Mouse (Mus musculus): ENCODE results near the gene Aplp1. TPM values are rescaled to one million over a fixed set of nuclear protein-coding genes. Genes with fewer than 3 reads are reported as not detected.

The Aplp1 gene
- total and polyA plus RNA-seq, 2 experiments from 2014 or later = 682 to 840 TPM

DNA sequence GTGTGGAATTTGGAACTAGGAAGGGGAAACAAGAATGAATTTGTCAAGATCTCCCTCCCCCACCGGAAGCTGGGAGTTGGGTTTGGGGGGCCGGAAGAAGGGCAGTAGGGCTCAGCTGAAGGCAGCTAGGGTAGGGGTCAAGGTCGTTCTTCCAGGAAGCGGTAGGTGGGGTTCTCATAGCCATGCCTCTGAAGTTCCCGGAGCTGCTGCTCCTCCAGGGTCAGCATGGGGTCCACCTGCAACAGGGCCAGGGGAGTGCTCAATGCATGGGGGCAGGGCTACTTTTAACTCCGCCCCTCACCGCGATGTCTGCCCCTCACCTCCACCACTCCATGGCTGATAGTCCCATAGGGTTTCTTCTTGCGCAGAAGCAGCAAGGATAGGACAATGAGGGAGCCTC lies 10.2 kb downstream of the Aplp1 start:
- 56% methylated on average over 7 of the region's 9 CpGs for WGBS
- DNase-seq (ENCODE audit: low spot score) (no peak), ATAC-seq (no peak)
- Histone ChIP-seq H3K9ac (replicated peaks; ENCODE audit: low read length) (no peak overlapping the region), H3K4me1 (ENCODE audit: insufficient read depth, low read length) (no peaks in the 10 kb centered on the region), H3K9me3 (ENCODE audit: low read length) (no peaks in the 10 kb centered on the region), H3K4me2 (ENCODE audit: low read depth, low read length) (no peak overlapping the region), H3K27ac (no peak overlapping the region), H3K27me3 (ENCODE audit: insufficient read depth, low read length) (no peaks in the 10 kb centered on the region), H3K4me3 (ENCODE audit: low read length) (no peak overlapping the region), H3K36me3 (ENCODE audit: insufficient read depth, low read length) (peaks cover 35% of the 10 kb centered on the region; the same call in 1 of the 2 replicates)
- TF ChIP-seq CTCF (IDR thresholded peaks at IDR 0.05; ENCODE audit: low read depth) = no peak

DNA sequence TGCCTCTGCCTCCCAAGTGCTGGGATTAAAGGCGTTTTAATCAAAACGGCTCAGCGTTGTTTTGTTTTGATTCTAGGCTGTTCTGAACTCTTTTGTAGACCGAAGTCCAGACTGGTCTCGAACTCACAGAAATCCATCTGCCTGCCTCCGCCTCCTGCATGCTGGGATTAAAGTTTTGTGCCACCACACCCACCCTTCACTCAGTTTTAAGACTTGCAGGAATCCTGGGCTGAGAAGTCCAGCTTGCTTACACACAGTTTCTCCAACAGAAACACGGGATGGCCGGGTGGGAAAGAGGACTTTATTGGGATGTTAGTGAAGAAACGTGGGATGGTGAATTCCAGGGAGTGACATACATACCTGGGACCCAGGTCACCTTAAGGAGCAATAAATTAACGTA lies 10.6 kb downstream of the Aplp1 start:
- ATAC-seq = no peak
- H3K27ac ChIP-seq = no peak overlapping the region
- no peak overlapping the region for H3K4me3 ChIP-seq (ENCODE audit: low read length)
- no peak overlapping the region for H3K9ac ChIP-seq (replicated peaks; ENCODE audit: low read length)
- no peaks in the 10 kb centered on the region for H3K4me1 ChIP-seq (ENCODE audit: insufficient read depth, low read length)
- H3K27me3 ChIP-seq (ENCODE audit: insufficient read depth, low read length) = no peaks in the 10 kb centered on the region
- TF ChIP-seq CTCF (IDR thresholded peaks at IDR 0.05; ENCODE audit: low read depth) = no peak
- peaks cover 30% of the 10 kb centered on the region; the same call in 1 of the 2 replicates for H3K36me3 ChIP-seq (ENCODE audit: insufficient read depth, low read length)
- DNase-seq (ENCODE audit: low spot score) = no peak
- 72% methylated on average over 10 of the region's 10 CpGs for WGBS
- no peak overlapping the region for H3K4me2 ChIP-seq (ENCODE audit: low read depth, low read length)
- H3K9me3 ChIP-seq (ENCODE audit: low read length) = no peaks in the 10 kb centered on the region

DNA sequence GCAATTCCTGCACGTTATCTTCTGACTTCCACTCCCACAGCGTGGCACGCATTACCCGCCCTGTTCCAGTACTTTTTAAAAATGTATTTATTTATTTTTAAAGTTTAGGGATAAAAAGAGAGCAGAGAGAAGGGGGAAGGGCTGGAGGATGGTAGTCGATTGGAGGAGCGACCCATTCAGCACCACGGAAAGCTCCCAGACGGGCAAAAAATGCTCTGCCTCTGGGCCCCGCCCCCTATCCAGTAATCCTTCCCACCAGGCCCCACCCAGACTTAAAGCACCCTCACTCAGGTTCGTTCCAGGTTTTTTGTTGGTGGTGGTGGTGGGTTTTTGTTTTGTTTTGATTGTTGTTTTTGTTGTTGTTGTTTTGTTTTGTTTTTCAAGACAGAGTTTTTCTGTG lies 11.1 kb downstream of the Aplp1 start:
- no peak for TF ChIP-seq CTCF (IDR thresholded peaks at IDR 0.05; ENCODE audit: low read depth)
- Histone ChIP-seq H3K27ac (no peak overlapping the region), H3K36me3 (ENCODE audit: insufficient read depth, low read length) (peaks cover 27% of the 10 kb centered on the region; the same call in 1 of the 2 replicates), H3K4me1 (ENCODE audit: insufficient read depth, low read length) (no peaks in the 10 kb centered on the region), H3K27me3 (ENCODE audit: insufficient read depth, low read length) (no peaks in the 10 kb centered on the region), H3K9me3 (ENCODE audit: low read length) (no peaks in the 10 kb centered on the region), H3K9ac (replicated peaks; ENCODE audit: low read length) (no peak overlapping the region), H3K4me2 (ENCODE audit: low read depth, low read length) (no peak overlapping the region), H3K4me3 (ENCODE audit: low read length) (no peak overlapping the region)
- DNase-seq (ENCODE audit: low spot score) (peak; percentile 33), ATAC-seq (no peak)
- WGBS = 8% methylated on average over 10 of the region's 10 CpGs

DNA sequence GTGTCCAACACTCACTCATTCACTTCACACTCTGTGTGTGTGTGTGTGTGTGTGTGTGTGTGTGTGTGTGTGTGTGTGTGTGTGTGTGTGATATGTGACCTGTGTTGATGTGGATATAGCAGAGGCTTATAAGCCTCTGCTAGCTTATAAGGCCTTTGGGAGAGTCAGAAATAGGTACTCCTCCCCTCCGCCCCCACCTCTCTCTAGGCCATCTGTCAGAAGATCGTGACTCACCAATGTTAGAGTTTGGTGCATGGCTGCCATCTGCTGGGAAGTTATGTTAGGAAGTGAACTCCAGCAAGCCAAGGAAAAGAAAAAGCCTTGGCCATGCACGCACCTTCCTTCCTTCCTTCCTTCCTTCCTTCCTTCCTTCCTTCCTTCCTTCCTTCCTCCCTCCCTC lies 13.5 kb downstream of the Aplp1 start:
- H3K9me3 ChIP-seq (ENCODE audit: low read length) = no peaks in the 10 kb centered on the region
- no peaks in the 10 kb centered on the region for H3K4me1 ChIP-seq (ENCODE audit: insufficient read depth, low read length)
- H3K4me3 ChIP-seq (ENCODE audit: low read length) = no peak overlapping the region
- H3K27me3 ChIP-seq (ENCODE audit: insufficient read depth, low read length) = no peaks in the 10 kb centered on the region
- no peak overlapping the region for H3K4me2 ChIP-seq (ENCODE audit: low read depth, low read length)
- no peak overlapping the region for H3K9ac ChIP-seq (replicated peaks; ENCODE audit: low read length)
- peaks cover 15% of the 10 kb centered on the region; the same call in 1 of the 2 replicates for H3K36me3 ChIP-seq (ENCODE audit: insufficient read depth, low read length)
- DNase-seq (ENCODE audit: low spot score) (peak; percentile 94), ATAC-seq (peak; percentile 85)
- peak; percentile 78 for TF ChIP-seq CTCF (IDR thresholded peaks at IDR 0.05; ENCODE audit: low read depth)
- 10% methylated on average over 3 of the region's 3 CpGs for WGBS
- H3K27ac ChIP-seq = no peak overlapping the region

DNA sequence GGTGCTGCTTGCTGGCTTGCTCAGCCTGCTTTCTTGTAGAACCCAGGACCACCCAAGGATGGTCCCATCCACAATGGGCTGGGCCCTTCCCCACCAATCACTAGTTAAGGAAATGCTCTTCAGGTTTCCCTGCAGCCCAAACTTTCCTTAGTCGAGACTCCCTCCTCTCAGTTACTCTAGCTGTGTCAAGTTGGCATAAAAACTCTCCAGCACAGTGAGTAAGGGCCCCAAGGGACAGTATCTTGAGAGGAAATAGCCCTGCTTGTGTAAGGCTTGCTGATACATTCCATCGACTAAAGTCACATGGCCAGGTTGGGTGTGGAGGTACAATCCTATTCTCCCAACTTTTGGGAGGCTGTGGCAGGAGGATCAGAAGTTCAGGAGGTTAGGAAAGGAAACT lies 15.1 kb downstream of the Aplp1 start:
- Histone ChIP-seq H3K36me3 (ENCODE audit: insufficient read depth, low read length) (peaks cover 4% of the 10 kb centered on the region; the same call in 1 of the 2 replicates), H3K9ac (replicated peaks; ENCODE audit: low read length) (no peak overlapping the region), H3K27me3 (ENCODE audit: insufficient read depth, low read length) (no peaks in the 10 kb centered on the region), H3K4me3 (ENCODE audit: low read length) (no peak overlapping the region), H3K9me3 (ENCODE audit: low read length) (no peaks in the 10 kb centered on the region), H3K27ac (no peak overlapping the region), H3K4me1 (ENCODE audit: insufficient read depth, low read length) (no peaks in the 10 kb centered on the region), H3K4me2 (ENCODE audit: low read depth, low read length) (no peak overlapping the region)
- WGBS = 67% methylated on average over 2 of the region's 2 CpGs
- TF ChIP-seq CTCF (IDR thresholded peaks at IDR 0.05; ENCODE audit: low read depth) = no peak
- DNase-seq (ENCODE audit: low spot score) = no peak
- ATAC-seq = no peak

DNA sequence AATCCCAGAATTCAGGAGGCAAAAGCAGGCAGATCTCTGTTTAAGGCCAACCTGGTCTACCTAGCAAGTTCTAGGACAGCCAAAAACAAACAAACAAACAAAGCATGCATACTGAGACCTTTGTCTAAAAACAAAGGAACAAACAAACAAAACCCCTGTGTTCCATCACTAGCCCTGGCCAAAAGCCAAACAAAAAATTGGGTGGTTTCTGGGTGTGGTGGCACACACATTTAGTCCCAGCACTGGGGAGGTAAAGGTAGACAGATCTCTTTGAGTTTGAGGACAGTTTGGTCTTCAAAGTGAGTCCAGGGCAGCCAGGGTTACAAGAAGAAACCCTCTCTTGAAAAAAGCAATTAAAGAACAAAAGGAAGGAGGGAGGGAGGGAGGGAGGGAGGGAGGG lies 16.0 kb downstream of the Aplp1 start:
- Histone ChIP-seq H3K27me3 (ENCODE audit: insufficient read depth, low read length) (no peaks in the 10 kb centered on the region), H3K9me3 (ENCODE audit: low read length) (no peaks in the 10 kb centered on the region), H3K4me2 (ENCODE audit: low read depth, low read length) (no peak overlapping the region), H3K36me3 (ENCODE audit: insufficient read depth, low read length) (no peaks in the 10 kb centered on the region; the same call in 1 of the 2 replicates), H3K4me1 (ENCODE audit: insufficient read depth, low read length) (no peaks in the 10 kb centered on the region), H3K9ac (replicated peaks; ENCODE audit: low read length) (no peak overlapping the region), H3K4me3 (ENCODE audit: low read length) (no peak overlapping the region), H3K27ac (no peak overlapping the region)
- DNase-seq (ENCODE audit: low spot score) = no peak
- ATAC-seq = no peak
- no peak for TF ChIP-seq CTCF (IDR thresholded peaks at IDR 0.05; ENCODE audit: low read depth)

DNA sequence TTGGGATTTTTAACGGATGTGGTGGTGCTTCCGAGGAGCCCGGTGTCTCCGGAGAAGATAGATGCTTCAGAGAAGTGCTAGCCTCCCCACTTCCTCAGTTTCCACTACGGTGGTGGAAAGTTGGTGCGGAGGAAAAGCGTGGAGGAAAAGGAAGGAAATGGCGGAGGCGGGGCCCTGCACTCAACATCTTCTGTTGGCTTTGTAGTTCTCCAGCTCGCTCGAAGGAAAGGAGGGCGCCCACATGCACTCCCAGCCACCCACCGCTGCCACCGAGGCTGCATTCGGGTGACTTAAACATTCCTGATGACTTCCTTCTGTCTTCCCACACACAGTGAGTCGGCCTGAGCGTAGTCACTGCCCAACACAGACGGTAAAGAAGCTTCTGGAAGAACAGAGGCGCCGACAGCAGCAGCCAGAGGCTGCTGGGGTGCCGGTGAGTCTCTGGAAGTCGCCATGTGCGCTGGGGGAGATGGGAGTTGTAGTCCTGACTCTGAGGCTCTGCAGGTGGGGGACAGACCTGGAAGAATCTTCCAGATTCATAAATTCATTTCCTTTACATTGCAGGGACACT lies 22.2 kb downstream of the Aplp1 start:
- no peaks in the 10 kb centered on the region for H3K9me3 ChIP-seq (ENCODE audit: low read length)
- H3K27me3 ChIP-seq (ENCODE audit: insufficient read depth, low read length) = no peaks in the 10 kb centered on the region
- no peak for TF ChIP-seq CTCF (IDR thresholded peaks at IDR 0.05; ENCODE audit: low read depth)
- H3K9ac ChIP-seq (replicated peaks; ENCODE audit: low read length) = peak overlapping the region; percentile 57
- H3K4me2 ChIP-seq (ENCODE audit: low read depth, low read length) = peak overlapping the region; percentile 78
- DNase-seq (ENCODE audit: low spot score) (peak; percentile 25), ATAC-seq (no peak)
- H3K27ac ChIP-seq = peak overlapping the region; percentile 27; the same call in 1 of the 2 replicates
- no peaks in the 10 kb centered on the region; the same call in 1 of the 2 replicates for H3K36me3 ChIP-seq (ENCODE audit: insufficient read depth, low read length)
- 46% methylated on average over 23 of the region's 23 CpGs for WGBS
- peaks cover 5% of the 10 kb centered on the region; the same call in 1 of the 2 replicates for H3K4me1 ChIP-seq (ENCODE audit: insufficient read depth, low read length)
- peak overlapping the region; percentile 46 for H3K4me3 ChIP-seq (ENCODE audit: low read length)
